Mouse (Mus musculus): ENCODE data around the gene Klf13. TPM values are rescaled to one million over a fixed set of nuclear protein-coding genes. Genes with fewer than 3 reads are reported as not detected.

The Klf13 gene
- polyA plus RNA-seq (2015; fragmentation: Nextera tagmentation; extraction: Ambion mirVana): 35.4 and 38.3 TPM in 2 replicates

DNA sequence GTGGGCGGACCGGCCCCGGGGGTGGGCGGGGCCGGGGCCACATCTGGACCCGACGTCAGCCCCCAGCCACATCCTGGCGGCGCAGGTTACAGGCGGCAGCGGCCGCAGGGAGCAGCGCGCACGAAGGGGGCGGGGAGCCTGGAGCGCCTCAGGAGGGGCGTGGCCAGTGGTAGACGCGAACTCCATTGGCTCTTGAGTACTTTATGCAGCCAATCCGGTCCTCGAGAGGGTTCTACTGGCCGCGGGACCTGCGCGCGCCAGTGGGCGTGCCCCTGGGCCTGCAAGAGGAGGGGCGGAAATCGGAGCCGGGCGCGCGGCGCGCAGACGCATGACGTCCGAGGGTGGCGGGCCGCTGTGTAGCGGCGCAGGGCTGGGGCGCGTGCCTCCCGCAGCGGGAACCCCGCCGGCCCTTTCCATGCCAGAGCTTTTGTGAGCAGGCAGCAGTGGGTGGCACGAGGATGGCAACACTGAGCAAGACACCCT, at the start of gene Klf13:
TSS of gene Klf13 (minus strand) at position 2 of the 483 bp plus-strand sequence.

DNA sequence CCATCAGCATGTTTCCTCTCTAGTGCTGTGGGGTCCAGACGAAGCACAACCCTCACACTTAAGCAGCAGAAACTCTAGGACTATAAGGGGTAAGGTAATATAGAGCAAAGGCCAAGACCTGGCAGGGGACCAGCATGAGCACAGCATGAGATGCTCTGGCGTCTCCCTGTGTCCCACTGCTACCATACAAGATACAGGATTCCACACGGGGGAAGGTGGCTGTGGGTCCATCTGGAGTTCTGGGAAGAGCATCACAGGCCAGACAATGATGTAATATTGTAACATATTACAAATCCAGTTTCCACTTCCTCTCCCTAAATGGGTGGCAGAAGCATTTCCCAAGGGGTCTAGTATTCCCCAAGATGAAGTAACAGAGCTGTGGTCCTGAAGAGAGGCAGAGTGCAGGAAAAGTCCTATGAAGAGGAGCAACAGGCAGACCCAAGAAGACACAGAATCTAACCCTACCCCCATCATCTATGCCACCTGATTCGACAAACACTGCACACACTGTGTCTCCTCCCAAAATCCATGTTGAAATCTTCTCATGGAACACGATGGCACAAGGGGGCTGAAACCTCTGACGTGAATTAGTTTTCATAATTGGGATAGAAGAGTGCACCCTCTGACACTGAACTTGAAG, 22.3 kb downstream of the Klf13 start, which contains the start of gene E030018B13Rik:
TSS of gene E030018B13Rik (plus strand) at position 590 of the 640 bp plus-strand sequence.

Other genes starting within 250 kb of the Klf13 start
- gene E030018B13Rik, start 22.1 kb downstream of the Klf13 start, polyA plus RNA-seq (2015; fragmentation: Nextera tagmentation; extraction: Ambion mirVana): not detected in 2 replicates
- gene Trpm1, start 214.9 kb upstream of the Klf13 start, polyA plus RNA-seq (2015; fragmentation: Nextera tagmentation; extraction: Ambion mirVana): 0.23 TPM in 1 of 2 replicates, not detected in the other

Measured in adrenal gland, postnatal 0 days (tissue).